Mouse (Mus musculus) forelimb bud, embryonic 11.5 days (tissue): ENCODE results near the gene Nudt22.

Experiments used
- DNase-seq: peaks from one replicate; pipeline ENCODE4 v3.0.0-alpha.2; 2012; ENCODE audit warnings: low read depth, low spot score

Gene Nudt22

GRCm38 (mm10) chr19:6949951-6950350 is 46.0 kb downstream of the Nudt22 start:
- DNase-seq, result no peak

- no peak for DNase-seq
Measured at GRCm38 (mm10) chr19:6949532-6949931, 46.4 kb downstream of the Nudt22 start.

- DNase-seq, result no peak
Measured at GRCm38 (mm10) chr19:6948186-6948585, 47.7 kb downstream of the Nudt22 start.

- DNase-seq, result no peak
Measured at GRCm38 (mm10) chr19:6947742-6948141, 48.2 kb downstream of the Nudt22 start.

GRCm38 (mm10) chr19:6943709-6944108 is 52.2 kb downstream of the Nudt22 start:
- no peak for DNase-seq
